Mouse (Mus musculus): Measurements from ENCODE around the gene Dcaf8.

- TF ChIP-seq CTCF (IDR thresholded peaks at IDR 0.05; ENCODE audit: extremely low read depth, insufficient read depth, low read length) (no peak), POLR2A (IDR thresholded peaks at IDR 0.05; ENCODE audit: extremely low read depth, insufficient read depth, low read length) (no peak)
Observed at GRCm38 (mm10) chr1:172183056-172183455, 35.2 kb downstream of the Dcaf8 start.
